Mouse (Mus musculus) adrenal gland, postnatal 10 days (tissue): ENCODE results near the gene Vash2. TPM values are rescaled to one million over a fixed set of nuclear protein-coding genes. Genes with fewer than 3 reads are reported as not detected.
A peak's percentile ranks its signal among the peaks of the same experiment; 100 is the strongest.
"Not testable (repeated sequence)": the region's sequence is repeated elsewhere in the genome, so short reads cannot be mapped to it uniquely, and the experiment has no call there.

ENCODE experiments used
- DNase-seq: peaks from one replicate; pipeline ENCODE4 v3.0.0; 2021; ENCODE audit warnings: mixed read lengths
- long read RNA-seq, 2 experiments: library from polyadenylated mRNA; stranded (forward); transcript quantifications; one replicate each; pipeline ENCODE4 v2.0.0; 2021
- total RNA-seq, 2 experiments: library from RNA; stranded (reverse); gene quantifications; 2 replicates each; pipeline ENCODE4 v1.2.3; 2021

The Vash2 gene
- 1 to 10 TPM; 1.3 to 3.1 TPM for total RNA-seq
- long read RNA-seq, experiment 1: 0 reads
- long read RNA-seq, experiment 2, partial matches to known transcripts: 0 of 1 reads
- long read RNA-seq, experiment 2, other reads (novel, unspliced or antisense): 0 of 1 reads

DNA sequence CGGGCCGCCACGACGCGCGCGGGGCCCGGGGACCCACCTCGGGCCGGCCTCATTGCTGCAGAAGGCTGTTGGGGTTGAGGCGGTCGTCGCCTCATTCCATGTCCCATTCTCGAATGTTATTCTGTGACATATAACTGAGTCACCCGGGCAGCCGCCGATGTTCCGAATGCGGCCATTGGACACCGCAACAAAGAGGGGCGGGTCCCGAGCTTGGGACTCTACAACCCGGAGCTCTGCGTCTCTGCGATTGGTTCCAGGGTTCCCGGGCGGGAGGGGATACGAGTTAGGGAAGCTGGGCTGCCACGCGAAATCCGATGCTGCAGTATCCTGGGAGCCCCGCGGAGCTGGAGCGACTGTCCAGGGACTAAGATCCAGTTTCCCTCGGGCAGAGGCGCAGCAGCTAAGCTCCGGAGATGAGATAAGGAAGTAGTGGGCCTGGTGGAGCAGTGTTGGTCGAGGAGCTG, at the start of gene Vash2:
Vash2 (minus strand) TSS at position 197 of the 464 bp plus-strand sequence.
- DNase-seq: peak; percentile 88

GRCm38 (mm10) chr1:191026021-191026713, 47.1 kb upstream of the Vash2 start, which contains the start of gene Flvcr1:
Gene Flvcr1, minus strand, starts transcription at chr1:191026158.
- peak; percentile 99 for DNase-seq

DNA sequence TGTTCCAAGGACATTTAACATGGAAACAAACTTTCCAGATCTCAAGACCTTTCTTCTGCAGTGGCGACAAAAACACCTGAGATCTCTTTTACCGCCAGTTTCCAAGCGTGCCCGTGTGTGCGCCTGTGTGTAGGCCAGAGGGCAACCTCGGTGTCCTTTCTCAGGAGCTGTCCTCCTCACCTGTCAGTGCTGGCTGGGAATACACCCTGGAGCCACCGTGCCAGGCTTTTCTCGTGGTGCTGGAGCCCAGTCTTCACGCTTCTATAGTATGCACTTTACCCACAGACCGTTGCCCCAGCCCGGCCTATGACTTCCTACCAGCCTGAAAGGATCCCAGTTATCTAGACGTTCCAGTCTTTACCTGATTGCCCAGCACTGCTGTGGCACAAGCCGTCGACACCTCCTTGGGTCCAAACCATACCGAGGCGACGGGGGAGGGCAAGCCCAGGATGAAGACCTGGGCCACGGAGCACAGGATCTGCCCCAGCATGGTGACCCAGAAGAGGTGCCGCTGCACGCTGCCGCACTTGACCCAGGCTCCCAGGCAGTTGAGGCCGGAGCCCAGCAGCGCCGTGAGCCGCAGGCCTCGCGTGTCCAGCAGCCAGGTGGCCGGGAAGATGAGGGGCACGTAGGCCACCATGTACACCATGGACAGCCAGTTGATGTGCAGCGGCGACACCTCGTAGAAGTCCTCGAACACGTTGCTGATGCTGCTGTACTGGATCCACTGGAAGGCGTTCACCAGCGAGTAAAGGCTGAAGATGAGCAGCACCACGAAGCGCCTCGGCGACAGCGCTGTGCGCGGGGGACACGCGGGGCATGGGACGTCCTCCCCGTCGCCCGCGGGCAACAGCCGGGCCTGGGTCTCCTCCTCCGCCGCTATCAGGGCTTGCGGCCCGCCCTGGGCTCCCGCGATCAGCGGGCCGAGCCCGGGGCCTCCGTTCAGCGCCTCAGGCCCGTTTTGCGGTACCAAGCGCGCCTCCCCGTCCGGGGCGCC, 46.2 kb upstream of the Vash2 start:
- no peak for DNase-seq

GRCm38 (mm10) chr1:191023806-191024205, 44.7 kb upstream of the Vash2 start:
- not testable (repeated sequence) for DNase-seq

DNA sequence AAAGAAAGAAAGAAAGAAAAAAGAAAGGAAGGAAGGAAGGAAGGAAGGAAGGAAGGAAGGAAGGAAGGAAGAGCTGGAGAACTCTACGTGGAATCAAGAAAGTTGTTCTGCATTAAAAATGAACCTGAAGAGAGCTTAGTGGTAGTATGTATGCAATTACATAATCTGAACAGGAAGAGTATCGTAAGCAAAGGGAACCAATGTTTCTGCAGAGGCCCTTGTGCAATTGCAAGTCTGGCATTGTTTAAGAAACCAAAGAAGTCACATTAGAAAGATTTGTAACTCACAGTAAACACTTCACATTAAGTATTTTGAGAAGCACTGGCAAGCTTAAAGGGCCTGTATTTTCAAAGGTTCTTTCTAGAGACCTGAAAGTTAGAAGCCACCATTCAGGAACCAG, 44.0 kb upstream of the Vash2 start:
- DNase-seq: no peak

DNA sequence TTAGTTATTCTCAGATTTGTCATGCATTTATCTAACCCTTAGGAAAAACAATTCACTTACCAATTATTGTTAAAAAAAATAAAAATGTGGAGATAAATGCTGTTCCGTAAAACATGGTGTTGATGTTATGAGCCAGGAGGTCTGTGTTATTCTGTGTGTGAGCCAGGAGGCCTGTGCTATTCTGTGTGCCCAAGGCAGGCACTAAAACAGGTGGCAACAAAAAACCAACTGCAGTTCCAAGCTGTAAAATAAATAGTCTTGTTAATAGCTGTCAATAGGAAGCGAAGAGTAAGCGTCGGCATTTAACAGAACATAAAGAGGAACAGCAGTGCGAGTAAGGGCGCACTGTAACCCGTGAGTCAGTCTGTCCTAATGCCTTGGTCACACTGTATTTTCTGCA, 41.9 kb upstream of the Vash2 start:
- DNase-seq: no peak

DNA sequence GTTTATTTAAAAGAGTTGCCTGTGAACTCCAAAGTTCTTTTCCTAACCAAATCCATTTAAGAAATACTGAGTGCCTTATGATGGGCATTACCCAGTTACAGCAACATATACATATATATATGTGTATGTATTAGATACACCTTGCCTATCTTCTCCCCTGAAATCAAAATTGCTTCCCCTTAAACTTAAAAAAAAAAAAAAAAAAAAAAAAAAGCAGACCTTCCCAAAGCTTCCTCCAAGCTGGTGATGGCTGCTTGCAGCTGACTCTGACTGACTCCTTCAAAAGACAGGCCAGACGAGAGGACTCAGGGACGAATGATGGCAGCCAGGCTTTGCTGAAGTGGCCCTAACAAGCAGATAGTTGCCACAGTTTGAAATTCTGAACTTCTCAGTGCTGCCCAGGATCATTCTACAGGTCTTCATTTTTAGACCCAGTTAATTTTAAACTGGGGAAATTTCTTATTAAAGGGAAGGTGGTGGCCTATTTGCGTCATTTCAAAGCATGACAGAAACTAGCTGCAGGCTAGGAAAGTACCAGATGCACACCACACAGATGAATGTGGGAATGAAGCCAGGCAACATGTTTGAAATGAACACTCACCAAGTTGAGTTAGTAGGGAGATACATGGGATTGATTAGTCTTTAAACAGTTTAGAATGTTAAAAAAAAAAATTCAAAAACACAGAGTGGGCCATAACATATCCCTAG, 41.3 kb upstream of the Vash2 start:
- no peak for DNase-seq

DNA sequence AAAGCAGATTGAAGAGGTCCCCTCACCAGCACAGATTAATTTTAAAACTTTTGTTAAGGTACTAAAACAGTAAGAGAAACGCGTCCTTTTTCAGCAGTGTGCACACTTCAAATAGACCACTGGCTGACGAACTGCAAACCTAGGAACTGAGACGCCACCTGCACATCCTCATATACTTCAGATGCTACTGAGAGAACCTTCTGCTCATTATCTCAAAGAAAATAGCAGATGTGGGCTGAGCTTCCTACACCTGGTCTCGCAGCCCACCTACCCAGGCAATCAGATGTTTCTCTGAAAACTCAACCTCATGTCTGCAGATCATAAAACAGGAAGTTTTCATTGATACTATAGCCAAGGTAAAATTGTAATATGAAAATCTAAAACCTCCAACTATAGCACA, 40.7 kb upstream of the Vash2 start:
- DNase-seq: no peak

- DNase-seq: no peak
These were observed 35.2 kb upstream of the Vash2 start for GRCm38 (mm10) chr1:191014271-191014670.

DNA sequence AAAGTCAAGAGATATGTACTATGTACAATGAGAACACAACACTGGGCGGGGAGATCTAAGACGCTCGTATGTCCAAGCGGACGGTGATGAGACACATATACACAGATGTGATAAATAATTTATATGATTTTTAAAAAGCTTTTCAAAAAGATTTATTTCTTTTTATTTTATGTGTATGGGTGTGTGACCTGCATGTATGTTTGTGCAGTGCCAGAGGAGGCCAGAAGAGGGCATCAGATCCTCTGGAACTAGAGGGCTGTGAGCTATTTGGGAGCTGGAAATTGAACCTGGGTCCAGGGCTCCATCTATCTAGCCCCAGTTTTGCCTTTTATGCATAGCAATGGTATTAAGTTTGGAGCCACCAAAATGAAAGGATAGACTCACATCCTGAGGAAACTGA, 29.6 kb upstream of the Vash2 start:
- DNase-seq: no peak

DNA sequence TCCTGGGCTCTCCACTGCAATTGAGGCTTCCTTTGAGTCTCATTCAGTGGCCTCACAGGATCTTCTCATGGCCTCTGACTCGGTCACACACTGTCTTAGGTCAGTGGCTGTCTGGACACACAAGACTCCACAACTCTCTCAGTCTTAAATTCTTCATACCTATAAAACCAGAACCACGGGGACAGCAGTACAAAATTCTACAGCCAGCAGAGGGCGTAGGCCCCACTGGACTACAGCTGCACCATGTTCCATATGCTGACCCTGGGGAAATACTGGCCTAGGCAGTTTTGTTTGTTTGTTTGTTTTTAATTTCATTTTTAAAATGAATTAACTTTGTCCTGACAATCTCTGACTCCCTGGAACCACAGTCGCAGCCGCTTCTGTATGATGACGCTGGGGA, 23.1 kb upstream of the Vash2 start:
- peak; percentile 51 for DNase-seq

- peak; percentile 31 for DNase-seq
These were observed 21.6 kb upstream of the Vash2 start for GRCm38 (mm10) chr1:191000686-191001085.

GRCm38 (mm10) chr1:190998027-190998426, 18.9 kb upstream of the Vash2 start:
- no peak for DNase-seq

- DNase-seq: peak; percentile 10
These were observed 17.3 kb upstream of the Vash2 start for GRCm38 (mm10) chr1:190996346-190996877.

- peak; percentile 83 for DNase-seq
These were observed 16.5 kb upstream of the Vash2 start for GRCm38 (mm10) chr1:190995548-190995947.

- DNase-seq: no peak
These were observed 10.5 kb upstream of the Vash2 start for GRCm38 (mm10) chr1:190989437-190990082.

DNA sequence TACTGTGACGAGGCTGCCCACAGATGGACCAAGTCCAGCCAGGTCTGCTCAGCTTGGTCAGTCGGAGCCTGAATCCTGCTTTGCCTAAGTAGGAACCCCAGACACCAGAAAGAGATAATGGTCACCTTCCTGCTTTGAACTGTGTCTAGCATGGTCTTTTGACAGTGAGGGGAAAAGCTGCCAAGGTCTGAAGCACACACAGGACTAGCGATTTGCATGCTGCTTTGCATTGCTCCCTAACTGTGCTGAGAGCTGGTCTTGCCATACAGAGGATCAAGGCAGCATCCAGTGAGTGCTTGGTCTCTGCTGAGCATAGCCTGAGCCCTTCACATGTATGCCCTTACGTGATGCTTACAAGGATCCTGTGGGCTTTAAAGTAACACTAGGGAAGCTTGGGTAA, 2.3 kb upstream of the Vash2 start:
- no peak for DNase-seq

- no peak for DNase-seq
These were observed 1.4 kb upstream of the Vash2 start for GRCm38 (mm10) chr1:190980470-190980869.

- peak; percentile 20 for DNase-seq
These were observed 504 bp downstream of the Vash2 start for GRCm38 (mm10) chr1:190978511-190979073.

GRCm38 (mm10) chr1:190978001-190978400, 1.1 kb downstream of the Vash2 start:
- DNase-seq: no peak
